Mouse (Mus musculus) CH12.LX (cell line): ENCODE measurements around the gene Lefty1. TPM values are rescaled to one million over a fixed set of nuclear protein-coding genes. Genes with fewer than 3 reads are reported as not detected.

Source experiments
- DNase-seq: peaks from one replicate; pipeline ENCODE4 v3.0.0-alpha.2; 2013; ENCODE audit errors: extremely low read depth
- H3K27ac ChIP-seq: 2 replicates; pipeline ENCODE4 v1.5.1; 2012; ENCODE audit warnings: low read depth, mild to moderate bottlenecking, control low read depth, moderate library complexity; ENCODE audit not compliant: insufficient read depth
- H3K27me3 ChIP-seq: replicated peaks from 2 replicates; pipeline ENCODE3; 2012; ENCODE audit warnings: inconsistent platforms
- H3K36me3 ChIP-seq, 2 experiments: replicated peaks in 1 of 2; 2 replicates each; pipeline versions ENCODE3 to v1.6.1; 2012; ENCODE audit warnings: inconsistent platforms in 1 of 2, low read length in 1 of 2, mild to moderate bottlenecking in 1 of 2, mixed read lengths in 1 of 2, moderate library complexity in 1 of 2; ENCODE audit not compliant: control insufficient read depth in 1 of 2, insufficient read depth in 1 of 2
- H3K4me1 ChIP-seq, 2 experiments: 2 replicates each; pipeline ENCODE4 v1.6.1; 2012; ENCODE audit warnings: inconsistent platforms in 1 of 2, moderate library complexity in 1 of 2; ENCODE audit not compliant: insufficient read depth in 2 of 2, control insufficient read depth in 1 of 2
- H3K4me2 ChIP-seq: 2 replicates; pipeline ENCODE4 v1.6.1; 2012; ENCODE audit warnings: low read depth, mild to moderate bottlenecking, control low read depth; ENCODE audit not compliant: poor library complexity, insufficient read depth, severe bottlenecking
- H3K4me3 ChIP-seq, 3 experiments: fragments of 150-350 bp in 1 of 3; sonication (generic) in 1 of 3; replicated peaks in 1 of 3; 2 replicates each; pipeline versions ENCODE3 to v1.5.1; 2011 to 2012; ENCODE audit warnings: low read depth in 2 of 3, low read length in 2 of 3, mild to moderate bottlenecking in 2 of 3, moderate library complexity in 2 of 3, control low read depth in 1 of 3, improper control_type of control experiment in 1 of 3, inconsistent platforms in 1 of 3, mixed read lengths in 1 of 3; ENCODE audit not compliant: poor library complexity in 1 of 3
- H3K79me2 ChIP-seq: replicated peaks from 2 replicates; pipeline ENCODE4 v1.6.1; 2012; ENCODE audit warnings: mild to moderate bottlenecking, moderate library complexity; ENCODE audit not compliant: control insufficient read depth, poor library complexity, insufficient read depth, severe bottlenecking; ENCODE audit errors: extremely low read depth
- H3K9ac ChIP-seq: 2 replicates; pipeline ENCODE4 v1.6.1; 2012; ENCODE audit warnings: low read depth, mild to moderate bottlenecking, control low read depth, moderate library complexity; ENCODE audit not compliant: insufficient read depth
- H3K9me3 ChIP-seq: replicated peaks from 2 replicates; pipeline ENCODE3; 2012; ENCODE audit warnings: low read length, inconsistent platforms, mixed read lengths
- BHLHE40 ChIP-seq: IDR thresholded peaks from 2 replicates; pipeline ENCODE4 v1.6.1; 2011; ENCODE audit warnings: mild to moderate bottlenecking, low read depth, low read length, improper control_type of control experiment
- CHD2 ChIP-seq: IDR thresholded peaks from 2 replicates; pipeline ENCODE4 v1.6.1; 2011; ENCODE audit warnings: low read length, improper control_type of control experiment
- CTCF ChIP-seq, 2 experiments: IDR thresholded peaks in 1 of 2; conservative IDR thresholded peaks in 1 of 2; 2 replicates each; pipeline ENCODE4 v1.5.1; 2011 to 2012; ENCODE audit warnings: low read depth in 2 of 2, low read length in 2 of 2, improper control_type of control experiment in 1 of 2, inconsistent platforms in 1 of 2, mild to moderate bottlenecking in 1 of 2, moderate library complexity in 1 of 2
- E2F4 ChIP-seq: IDR thresholded peaks from 2 replicates; pipeline ENCODE4 v1.6.1; 2011; ENCODE audit warnings: low read depth, low read length, improper control_type of control experiment; ENCODE audit not compliant: insufficient replicate concordance
- ETS1 ChIP-seq: conservative IDR thresholded peaks from 2 replicates; pipeline ENCODE4 v1.6.1; 2012; ENCODE audit warnings: low read depth, mild to moderate bottlenecking, inconsistent platforms, low read length, improper control_type of control experiment, moderate library complexity
- JUND ChIP-seq: conservative IDR thresholded peaks from 2 replicates; pipeline ENCODE4 v1.6.1; 2011; ENCODE audit warnings: low read depth, low read length, improper control_type of control experiment
- KAT2A ChIP-seq: IDR thresholded peaks from 2 replicates; pipeline ENCODE4 v1.6.1; 2012; ENCODE audit warnings: low read length, improper control_type of control experiment, inconsistent platforms; ENCODE audit not compliant: insufficient replicate concordance
- MAFK ChIP-seq: IDR thresholded peaks from 2 replicates; pipeline ENCODE4 v1.6.1; 2011; ENCODE audit warnings: low read length, improper control_type of control experiment; ENCODE audit not compliant: insufficient replicate concordance
- MXI1 ChIP-seq: IDR thresholded peaks from 2 replicates; pipeline ENCODE4 v1.6.1; 2011; ENCODE audit warnings: mild to moderate bottlenecking, low read depth, low read length, improper control_type of control experiment
- MYC ChIP-seq: IDR thresholded peaks from 2 replicates; pipeline ENCODE4 v1.6.1; 2011; ENCODE audit warnings: low read depth, mild to moderate bottlenecking, improper control_type of control experiment, low read length
- PAX5 ChIP-seq: IDR thresholded peaks from 2 replicates; pipeline ENCODE4 v1.6.1; 2012; ENCODE audit warnings: low read length, inconsistent platforms, mixed read lengths
- POLR2AphosphoS2 ChIP-seq: IDR thresholded peaks from 2 replicates; pipeline ENCODE4 v1.6.1; 2011; ENCODE audit warnings: low read depth, low read length, improper control_type of control experiment
- RCOR1 ChIP-seq: conservative IDR thresholded peaks from 2 replicates; pipeline ENCODE4 v1.6.1; 2012; ENCODE audit warnings: low read depth, mild to moderate bottlenecking, inconsistent platforms, low read length, improper control_type of control experiment
- USF2 ChIP-seq: conservative IDR thresholded peaks from 2 replicates; pipeline ENCODE4 v1.6.1; 2011; ENCODE audit warnings: low read depth, low read length, improper control_type of control experiment
- ZNF384 ChIP-seq: IDR thresholded peaks from 2 replicates; pipeline ENCODE4 v1.6.1; 2012; ENCODE audit warnings: low read depth, low read length, improper control_type of control experiment, inconsistent platforms
- dilution Hi-C: fragments of 300-500 bp; cut with MboI; formaldehyde crosslinking; loops from 2 replicates; pipeline ENCODE4 v1.14.3; 2020; ENCODE audit warnings: low sequenced_read_pairs; ENCODE audit not compliant: extremely low pct_unique_long_range_greater_than_20kb, extremely low pct_ligation_motif_present
- in situ Hi-C: fragments of 300-500 bp; cut with MboI; formaldehyde crosslinking; loops from 3 replicates; pipeline ENCODE4 v1.14.3; 2019; ENCODE audit warnings: low sequenced_read_pairs, low pct_ligation_motif_present, low pct_unique_long_range_greater_than_20kb, mixed read lengths
- polyA plus RNA-seq: library from polyadenylated mRNA; unstranded; fragments of >175 nt; gene quantifications from 2 replicates; pipeline ENCODE4 v1.2.1, GENCODE M21; 2012; ENCODE audit warnings: low read depth; ENCODE audit not compliant: insufficient read length
- total RNA-seq, 2 experiments: library from RNA; depleted of rRNA; stranded (reverse); fragments of 300-350 nt in 1 of 2; fragments of >200 nt in 1 of 2; gene quantifications; 2 replicates each; pipeline ENCODE4 v1.2.3; 2012 to 2014

Gene Lefty1
- total and polyA plus RNA-seq, 3 experiments: not detected

- H3K4me1 ChIP-seq: peaks cover 11 to 34% of the 10 kb centered on the region in 2 experiments
- H3K4me3 ChIP-seq: peak overlapping the region; percentile 60 to 78 (median 70)
- peak overlapping the region; percentile 83 for H3K4me2 ChIP-seq
- H3K27me3 ChIP-seq: peaks cover 33% of the 10 kb centered on the region
- TF ChIP-seq RCOR1 (no peak), USF2 (no peak), ZNF384 (no peak), MYC (no peak), MXI1 (no peak), MAFK (no peak), POLR2AphosphoS2 (no peak), CHD2 (no peak), KAT2A (no peak), ETS1 (no peak)
- in situ Hi-C loops: no loop called here
- no peak overlapping the region for H3K27ac ChIP-seq
- peaks cover 0 to 12% of the 10 kb centered on the region in 2 experiments for H3K36me3 ChIP-seq
- no peaks in the 10 kb centered on the region for H3K9me3 ChIP-seq
- no peak for DNase-seq
- dilution Hi-C loops: no loop called here
- no peak overlapping the region for H3K9ac ChIP-seq
- no peaks in the 10 kb centered on the region for H3K79me2 ChIP-seq
Measured at GRCm38 (mm10) chr1:180943032-180943644, 8.3 kb downstream of the Lefty1 start.

GRCm38 (mm10) chr1:180943896-180944295, 9.1 kb downstream of the Lefty1 start:
- Histone ChIP-seq H3K36me3 (peaks cover 0 to 17% of the 10 kb centered on the region in 2 experiments), H3K4me2 (no peak overlapping the region), H3K4me1 (peaks cover 11 to 34% of the 10 kb centered on the region in 2 experiments), H3K9ac (no peak overlapping the region), H3K79me2 (no peaks in the 10 kb centered on the region)
- in situ Hi-C loops (no loop called here), dilution Hi-C loops (no loop called here)
- no peak for TF ChIP-seq PAX5
- TF ChIP-seq E2F4: no peak
- no peak for TF ChIP-seq JUND
- peak in 1 of 2 experiments; percentile 16; a peak in 1 of 4 replicates for TF ChIP-seq CTCF (conservative IDR thresholded peaks at IDR 0.05 in 1 of 2, IDR thresholded peaks at IDR 0.05 in 1 of 2; ENCODE audit: low read depth in 2 of 2, low read length in 2 of 2)
- TF ChIP-seq BHLHE40: no peak
- TF ChIP-seq, all 38 proteins: peak for 1
- Histone ChIP-seq H3K4me3 (no peak overlapping the region), H3K27ac (no peak overlapping the region), H3K27me3 (peaks cover 33% of the 10 kb centered on the region), H3K9me3 (no peaks in the 10 kb centered on the region)
- DNase-seq: no peak
